Mouse (Mus musculus): ENCODE measurements around the gene Gss. TPM values are rescaled to one million over a fixed set of nuclear protein-coding genes. Genes with fewer than 3 reads are reported as not detected.
A peak's percentile ranks its signal among the peaks of the same experiment; 100 is the strongest.

Gss gene
- polyA plus RNA-seq (2012; fragmentation: generic; extraction: Trizol) = 55.3 TPM

DNA sequence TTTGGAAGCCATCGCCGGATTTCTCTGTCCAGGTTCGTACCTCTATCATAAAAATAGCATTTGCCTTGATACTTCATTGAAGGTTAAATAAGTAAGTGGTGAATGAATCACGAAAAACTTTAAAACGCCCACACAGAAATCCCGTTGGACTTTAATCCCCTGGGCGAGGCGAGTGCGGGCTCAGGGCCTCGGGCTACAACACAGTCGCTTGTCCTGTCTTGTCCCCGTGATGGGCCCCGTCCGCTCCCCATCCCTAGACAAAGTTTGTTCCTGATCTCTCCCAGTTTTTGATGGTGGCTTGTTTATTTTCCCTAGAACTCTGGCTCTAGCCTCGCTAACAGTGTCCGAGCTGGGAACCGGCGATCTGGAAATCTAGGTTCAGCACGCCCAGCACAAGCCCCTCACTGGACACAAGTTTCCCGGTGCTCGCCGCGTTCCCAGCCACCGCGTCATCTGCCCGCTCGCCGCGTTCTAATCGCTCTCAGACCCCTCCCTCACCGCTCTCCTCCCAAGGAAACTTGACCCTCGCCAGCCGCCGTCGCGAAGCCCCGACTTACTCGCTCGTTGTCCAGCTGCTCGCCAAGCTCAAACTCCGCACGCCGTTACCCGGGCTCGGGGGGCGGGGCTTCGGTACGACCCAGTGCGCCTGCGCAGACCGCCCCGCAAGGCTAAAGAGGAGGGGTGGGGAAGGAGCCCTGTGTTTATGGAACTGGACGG, at the start of gene Gss:
Gene Gss (minus strand): TSS at position 674 of the 717 bp plus-strand sequence.
- H3K4me2 ChIP-seq (ENCODE audit: low read depth) = peak within 1 kb of the TSS; percentile 87
- peak; percentile 68 for TF ChIP-seq POLR2AphosphoS2 (IDR thresholded peaks at IDR 0.05; ENCODE audit: insufficient read length, low read depth)
- no peak for TF ChIP-seq SRF (IDR thresholded peaks at IDR 0.05; ENCODE audit: control insufficient read depth, insufficient read length, low read depth)
- peak; percentile 14 to 87 (median 84) for TF ChIP-seq MYOD1 (IDR thresholded peaks at IDR 0.05; ENCODE audit: control insufficient read depth in 1 of 3, insufficient read length in 2 of 3, low read depth in 2 of 3)
- TF ChIP-seq POLR2A (IDR thresholded peaks at IDR 0.05; ENCODE audit: insufficient read length, low read depth) = peak; percentile 75
- TF ChIP-seq MYOG (IDR thresholded peaks at IDR 0.05; ENCODE audit: control insufficient read depth in 1 of 3, insufficient read depth in 1 of 3, insufficient read length in 2 of 3, low read depth in 2 of 3) = peak in 2 of 3 experiments; percentile 65 to 86
- peak within 1 kb of the TSS; percentile 79 for H3K4me3 ChIP-seq
- H3K27me3 ChIP-seq (ENCODE audit: control insufficient read depth, insufficient read depth, insufficient read length) = peaks cover 15% of the 10 kb centered on the region
- peak within 1 kb of the TSS; percentile 50 for H3ac ChIP-seq (ENCODE audit: control insufficient read depth, insufficient read length)
- no peaks in the 10 kb centered on the region for H3K79me2 ChIP-seq (ENCODE audit: control insufficient read depth, insufficient read depth)
- no peaks in the 10 kb centered on the region for H3K36me3 ChIP-seq (ENCODE audit: control insufficient read depth, insufficient read depth)

DNA sequence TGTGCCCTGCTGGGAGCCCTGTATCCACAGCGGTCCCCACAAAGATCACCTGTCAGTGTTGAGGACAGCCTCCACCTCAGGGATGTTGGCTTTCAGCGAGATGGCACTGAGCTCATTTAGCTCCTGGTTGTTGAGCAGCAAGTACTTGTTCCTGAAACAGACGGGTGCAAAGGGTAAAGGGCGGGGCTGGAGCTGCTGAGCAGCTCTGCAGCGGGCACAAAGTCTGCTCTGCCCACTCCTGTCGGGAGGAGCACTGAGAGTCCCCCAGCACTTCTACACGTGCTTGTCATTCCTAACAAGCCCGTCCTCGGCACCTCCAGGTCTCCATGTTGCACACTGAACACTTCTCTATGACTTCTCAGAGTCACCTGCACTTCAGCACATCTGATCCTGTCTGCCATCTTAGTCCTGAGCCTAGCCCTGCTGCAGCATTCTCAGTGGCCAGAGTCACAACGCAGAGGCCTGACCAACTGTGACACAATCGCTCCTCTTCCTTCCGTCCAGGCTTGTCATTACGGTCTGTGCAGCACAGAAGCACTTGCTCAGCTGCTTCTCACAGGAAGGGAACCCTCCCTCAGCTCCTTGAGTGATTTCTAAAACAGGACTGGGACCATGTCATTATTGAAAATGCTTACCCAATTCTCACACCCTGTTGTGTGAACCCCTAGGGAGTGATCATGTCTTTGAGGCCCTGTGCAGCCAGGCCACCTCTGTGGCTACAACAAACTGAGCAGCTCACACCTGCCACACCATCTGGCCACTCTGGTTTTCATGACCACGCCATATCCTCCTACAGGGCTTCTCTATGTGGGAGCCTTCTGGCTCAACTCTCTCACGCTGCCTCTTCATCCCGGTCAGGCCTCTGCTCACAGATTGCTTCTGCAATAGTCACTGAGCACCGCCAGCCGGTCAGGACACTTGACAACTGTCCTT, 49.2 kb upstream of the Gss start:
- peak in 1 of 3 experiments; percentile 35 for TF ChIP-seq MYOD1 (IDR thresholded peaks at IDR 0.05; ENCODE audit: control insufficient read depth in 1 of 3, insufficient read length in 2 of 3, low read depth in 2 of 3)
- TF ChIP-seq USF1 (IDR thresholded peaks at IDR 0.05; ENCODE audit: low read depth) = no peak
- Histone ChIP-seq H3K79me2 (ENCODE audit: control insufficient read depth, insufficient read depth) (no peaks in the 10 kb centered on the region), H3K27me3 (ENCODE audit: control insufficient read depth, insufficient read depth, insufficient read length) (no peaks in the 10 kb centered on the region), H3K36me3 (ENCODE audit: control insufficient read depth, insufficient read depth) (peaks cover 21% of the 10 kb centered on the region), H3K4me3 (no peak overlapping the region), H3K4me2 (ENCODE audit: low read depth) (no peak overlapping the region), H3ac (ENCODE audit: control insufficient read depth, insufficient read length) (no peak overlapping the region)

DNA sequence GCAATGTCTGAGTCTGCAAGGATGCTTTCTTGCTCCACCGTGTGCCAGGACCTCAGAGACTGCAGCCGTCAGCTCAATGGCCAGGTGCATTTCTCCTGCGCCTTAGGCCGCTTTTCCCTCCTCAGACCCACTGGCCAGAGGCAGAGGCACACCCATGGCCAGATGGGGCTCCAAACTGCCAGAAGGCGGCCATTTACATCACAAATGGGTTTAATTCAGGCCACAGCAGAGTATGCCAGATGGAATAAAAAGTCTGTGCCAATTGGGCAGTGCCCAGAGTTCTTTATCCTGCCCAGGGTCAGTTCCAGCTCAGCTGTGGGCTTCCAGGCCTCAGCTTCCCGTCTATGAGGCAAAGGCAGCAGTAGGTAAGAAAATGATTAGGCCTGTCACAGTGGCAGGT, 48.0 kb upstream of the Gss start:
- TF ChIP-seq POLR2AphosphoS2 (IDR thresholded peaks at IDR 0.05; ENCODE audit: insufficient read length, low read depth) (no peak), CEBPB (IDR thresholded peaks at IDR 0.05; ENCODE audit: insufficient read depth, poor library complexity, severe bottlenecking) (no peak), MAX (IDR thresholded peaks at IDR 0.05; ENCODE audit: low read depth) (no peak), POLR2A (IDR thresholded peaks at IDR 0.05; ENCODE audit: insufficient read length, low read depth) (no peak), REST (IDR thresholded peaks at IDR 0.05; ENCODE audit: insufficient read depth, insufficient read length) (no peak), USF1 (IDR thresholded peaks at IDR 0.05; ENCODE audit: low read depth) (no peak), MYOG (IDR thresholded peaks at IDR 0.05; ENCODE audit: control insufficient read depth in 1 of 3, insufficient read depth in 1 of 3, insufficient read length in 2 of 3, low read depth in 2 of 3) (no peak), TCF3 (IDR thresholded peaks at IDR 0.05; ENCODE audit: insufficient read length, low read depth) (no peak), TCF12 (IDR thresholded peaks at IDR 0.05; ENCODE audit: insufficient read depth, poor library complexity, severe bottlenecking) (no peak), MYOD1 (IDR thresholded peaks at IDR 0.05; ENCODE audit: control insufficient read depth in 1 of 3, insufficient read length in 2 of 3, low read depth in 2 of 3) (no peak), E2F4 (IDR thresholded peaks at IDR 0.05; ENCODE audit: insufficient read depth) (no peak), SRF (IDR thresholded peaks at IDR 0.05; ENCODE audit: control insufficient read depth, insufficient read length, low read depth) (no peak)
- H3K27me3 ChIP-seq (ENCODE audit: control insufficient read depth, insufficient read depth, insufficient read length) = no peaks in the 10 kb centered on the region
- no peaks in the 10 kb centered on the region for H3K79me2 ChIP-seq (ENCODE audit: control insufficient read depth, insufficient read depth)
- no peak overlapping the region for H3K4me3 ChIP-seq
- H3K4me2 ChIP-seq (ENCODE audit: low read depth) = no peak overlapping the region
- peaks cover 25% of the 10 kb centered on the region for H3K36me3 ChIP-seq (ENCODE audit: control insufficient read depth, insufficient read depth)
- no peak overlapping the region for H3ac ChIP-seq (ENCODE audit: control insufficient read depth, insufficient read length)

DNA sequence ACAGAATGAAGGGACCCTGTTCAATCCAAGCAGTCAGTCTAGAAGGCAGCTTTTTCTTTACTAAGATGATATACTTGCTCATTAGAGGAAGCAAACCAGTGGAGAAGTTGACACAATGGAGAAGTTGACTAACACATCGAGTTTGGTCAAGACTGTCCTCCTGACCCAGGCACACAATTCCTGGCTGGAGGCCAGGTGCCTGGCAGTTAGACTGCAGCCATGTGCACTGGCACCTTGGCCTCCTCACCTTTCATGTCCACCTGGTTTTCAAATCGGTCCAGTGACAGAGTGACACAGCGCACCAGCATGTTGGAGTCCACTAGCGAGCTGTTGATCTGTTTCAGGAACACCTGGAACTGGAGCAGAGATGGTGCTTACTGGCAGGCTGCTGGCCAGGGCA, 44.8 kb upstream of the Gss start:
- peak; percentile 21 for TF ChIP-seq POLR2AphosphoS2 (IDR thresholded peaks at IDR 0.05; ENCODE audit: insufficient read length, low read depth)
- TF ChIP-seq MYOG (IDR thresholded peaks at IDR 0.05; ENCODE audit: control insufficient read depth in 1 of 3, insufficient read depth in 1 of 3, insufficient read length in 2 of 3, low read depth in 2 of 3) = no peak
- Histone ChIP-seq H3K4me2 (ENCODE audit: low read depth) (no peak overlapping the region), H3K4me3 (no peak overlapping the region), H3K27me3 (ENCODE audit: control insufficient read depth, insufficient read depth, insufficient read length) (no peaks in the 10 kb centered on the region), H3K36me3 (ENCODE audit: control insufficient read depth, insufficient read depth) (peaks cover 20% of the 10 kb centered on the region), H3K79me2 (ENCODE audit: control insufficient read depth, insufficient read depth) (no peaks in the 10 kb centered on the region), H3ac (ENCODE audit: control insufficient read depth, insufficient read length) (no peak overlapping the region)

DNA sequence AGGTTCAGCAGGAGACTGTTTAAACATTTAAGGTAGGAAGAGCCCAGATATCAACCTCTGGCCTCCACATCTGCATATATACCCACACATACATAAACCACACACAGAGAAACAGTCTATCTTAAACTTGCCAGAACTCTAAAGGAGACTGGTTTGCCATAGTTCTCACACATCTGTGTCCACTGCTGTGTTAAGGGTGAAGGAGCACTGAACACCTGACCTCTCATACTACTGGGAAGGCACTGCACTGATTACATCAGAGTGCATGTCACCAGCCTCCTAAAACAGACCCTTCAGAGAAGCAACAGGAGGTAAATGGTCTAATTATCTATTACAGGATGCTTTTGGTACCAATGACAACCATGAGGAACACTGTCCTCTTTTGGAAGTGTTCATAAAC, 44.3 kb upstream of the Gss start:
- Histone ChIP-seq H3K79me2 (ENCODE audit: control insufficient read depth, insufficient read depth) (no peaks in the 10 kb centered on the region), H3K4me2 (ENCODE audit: low read depth) (no peak overlapping the region), H3K4me3 (no peak overlapping the region), H3K27me3 (ENCODE audit: control insufficient read depth, insufficient read depth, insufficient read length) (no peaks in the 10 kb centered on the region), H3K36me3 (ENCODE audit: control insufficient read depth, insufficient read depth) (peaks cover 20% of the 10 kb centered on the region), H3ac (ENCODE audit: control insufficient read depth, insufficient read length) (no peak overlapping the region)
- TF ChIP-seq MYOG (IDR thresholded peaks at IDR 0.05; ENCODE audit: control insufficient read depth in 1 of 3, insufficient read depth in 1 of 3, insufficient read length in 2 of 3, low read depth in 2 of 3) = no peak
- TF ChIP-seq MYOD1 (IDR thresholded peaks at IDR 0.05; ENCODE audit: control insufficient read depth in 1 of 3, insufficient read length in 2 of 3, low read depth in 2 of 3) = no peak

All from myocyte (in vitro differentiated cells).